In the genomic region with DNA sequence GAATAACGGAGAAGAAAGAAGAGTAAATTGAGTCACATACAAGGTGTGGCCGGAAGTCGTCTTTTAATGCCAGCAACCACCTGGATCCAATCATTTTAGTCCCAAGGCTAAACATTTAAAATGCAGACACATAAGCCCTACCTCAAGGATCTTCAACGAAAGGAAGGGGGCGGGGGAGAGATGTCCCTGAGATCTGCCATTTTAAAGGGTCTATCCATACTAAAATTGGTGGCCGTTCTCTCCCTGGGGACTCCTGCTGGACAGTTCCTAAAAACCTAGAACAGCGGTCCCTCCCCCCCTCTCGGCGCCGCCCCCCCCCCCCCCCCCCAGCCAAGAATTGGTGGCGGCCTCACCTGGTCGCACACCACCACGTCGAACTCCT, we compare ENCODE assay signal across 7 mouse cellular contexts. TPM values are rescaled to one million over a fixed set of nuclear protein-coding genes. Genes with fewer than 3 reads are reported as not detected.
DNase-seq lines count a peak whose midpoint lies in the region; ATAC-seq and TF ChIP-seq lines count a peak whose summit lies in the region.

No protein-coding gene starts in this region.

- H3K9ac ChIP-seq in embryonic facial prominence, embryonic 13.5 days = peak overlapping the region; percentile 91
- H3K9ac ChIP-seq in intestine, postnatal 0 days (ENCODE audit: low read depth, low read length) = peak overlapping the region; percentile 75
- peak overlapping the region; percentile 90 for H3K9ac ChIP-seq in midbrain, embryonic 12.5 days (replicated peaks)

- no peaks in the 10 kb centered on the region for H3K27me3 ChIP-seq in embryonic facial prominence, embryonic 13.5 days
- H3K27me3 ChIP-seq in intestine, postnatal 0 days (replicated peaks; ENCODE audit: control insufficient read depth, insufficient read depth, low read length) = no peaks in the 10 kb centered on the region
- H3K27me3 ChIP-seq in midbrain, embryonic 12.5 days = no peaks in the 10 kb centered on the region

- peaks cover 26% of the 10 kb centered on the region for H3K4me1 ChIP-seq in embryonic facial prominence, embryonic 13.5 days
- H3K4me1 ChIP-seq in intestine, postnatal 0 days (replicated peaks; ENCODE audit: control insufficient read depth, insufficient read depth, low read length) = no peaks in the 10 kb centered on the region; the same call in 1 of the 2 replicates
- peaks cover 26% of the 10 kb centered on the region for H3K4me1 ChIP-seq in midbrain, embryonic 12.5 days

- peak; percentile 10 to 16 for DNase-seq in right cerebral cortex, adult 2 months (ENCODE audit: low spot score in 2 of 2)
- no peak for DNase-seq in right cerebral cortex, postnatal 4 days
- no peak for DNase-seq in urinary bladder, postnatal 10 days (ENCODE audit: low spot score)
- DNase-seq in right cerebral cortex, adult 18-20 months = no peak

- peaks cover 3% of the 10 kb centered on the region for H3K9me3 ChIP-seq in embryonic facial prominence, embryonic 13.5 days
- peaks cover 1% of the 10 kb centered on the region; the same call in 1 of the 2 replicates for H3K9me3 ChIP-seq in intestine, postnatal 0 days (ENCODE audit: control insufficient read depth)
- H3K9me3 ChIP-seq in midbrain, embryonic 12.5 days = no peaks in the 10 kb centered on the region

- peak overlapping the region; percentile 82 for H3K4me2 ChIP-seq in embryonic facial prominence, embryonic 13.5 days
- H3K4me2 ChIP-seq in intestine, postnatal 0 days (replicated peaks; ENCODE audit: low read depth) = peak overlapping the region; percentile 83
- peak overlapping the region; percentile 81 for H3K4me2 ChIP-seq in midbrain, embryonic 12.5 days (replicated peaks)

- peak overlapping the region; percentile 97 for H3K27ac ChIP-seq in embryonic facial prominence, embryonic 13.5 days
- H3K27ac ChIP-seq in intestine, postnatal 0 days (ENCODE audit: low read depth, low read length) = peak overlapping the region; percentile 91
- peak overlapping the region; percentile 96 for H3K27ac ChIP-seq in midbrain, embryonic 12.5 days (replicated peaks)

- H3K4me3 ChIP-seq in embryonic facial prominence, embryonic 13.5 days = peak overlapping the region; percentile 87
- H3K4me3 ChIP-seq in intestine, postnatal 0 days (ENCODE audit: low read depth, low read length) = peak overlapping the region; percentile 91
- H3K4me3 ChIP-seq in midbrain, embryonic 12.5 days = peak overlapping the region; percentile 88

- no peak for ATAC-seq in embryonic facial prominence, embryonic 13.5 days (ENCODE audit: insufficient number of reproducible peaks, insufficient read depth, low FRiP score, low TSS enrichment, low read depth)
- ATAC-seq in intestine, postnatal 0 days = no peak
- ATAC-seq in midbrain, embryonic 12.5 days (ENCODE audit: low FRiP score, low read depth) = no peak

- 2% methylated on average over 10 of the region's 14 CpGs for WGBS in embryonic facial prominence, embryonic 13.5 days
- WGBS in intestine, postnatal 0 days = 2% methylated on average over 9 of the region's 14 CpGs
- 2% methylated on average over 12 of the region's 14 CpGs for WGBS in midbrain, embryonic 12.5 days

- peaks cover 65% of the 10 kb centered on the region for H3K36me3 ChIP-seq in embryonic facial prominence, embryonic 13.5 days
- H3K36me3 ChIP-seq in intestine, postnatal 0 days (ENCODE audit: control insufficient read depth, insufficient read depth) = peaks cover 49% of the 10 kb centered on the region
- peaks cover 53% of the 10 kb centered on the region for H3K36me3 ChIP-seq in midbrain, embryonic 12.5 days

- TF ChIP-seq CTCF in intestine, postnatal 0 days (IDR thresholded peaks at IDR 0.05; ENCODE audit: low read depth) = peak; percentile 37; the same call in 1 of the 2 replicates

RNA-seq across cellular contexts. Expression of gene Alg2, which starts 0.6 kb away (rescaled TPM):
- polyA plus RNA-seq in embryonic facial prominence, embryonic 13.5 days (2015; fragmentation: Nextera tagmentation; extraction: Ambion mirVana) = 82.7 and 83.3 TPM in 2 replicates
- 28.1 and 29.2 TPM in 2 replicates for polyA plus RNA-seq in intestine, postnatal 0 days (2015; fragmentation: Nextera tagmentation; extraction: Ambion mirVana)
- 161 and 164 TPM in 2 replicates for polyA plus RNA-seq in midbrain, embryonic 12.5 days (2016; fragmentation: Nextera tagmentation; extraction: Ambion mirVana)

RNA-seq across cellular contexts. Expression of gene Sec61b, which starts 0.9 kb away (rescaled TPM):
- 383 and 447 TPM in 2 replicates for polyA plus RNA-seq in embryonic facial prominence, embryonic 13.5 days (2015; fragmentation: Nextera tagmentation; extraction: Ambion mirVana)
- 381 and 392 TPM in 2 replicates for polyA plus RNA-seq in intestine, postnatal 0 days (2015; fragmentation: Nextera tagmentation; extraction: Ambion mirVana)
- 295 and 325 TPM in 2 replicates for polyA plus RNA-seq in midbrain, embryonic 12.5 days (2016; fragmentation: Nextera tagmentation; extraction: Ambion mirVana)

Comparison
In these comparisons a context has a peak if more than half of its experiments do, and no peak if none do; other contexts are left out.
1. DNase-seq: peak in right cerebral cortex, adult 2 months (2 of 2); none in right cerebral cortex, postnatal 4 days (single experiment), urinary bladder, postnatal 10 days (single experiment) and right cerebral cortex, adult 18-20 months (single experiment).
2. Peak in every context shown above with its lines, with median percentiles within 50 percentile points of each other: H3K27ac ChIP-seq, H3K4me2 ChIP-seq, H3K4me3 ChIP-seq and H3K9ac ChIP-seq.